Mouse (Mus musculus) gastrocnemius, adult 2 months (tissue): ENCODE data around the gene Cdc14b. TPM values are rescaled to one million over a fixed set of nuclear protein-coding genes. Genes with fewer than 3 reads are reported as not detected.

Experiments
- DNase-seq: peaks from one replicate; pipeline ENCODE4 v3.0.0; 2022
- H3K27ac ChIP-seq: fragments of 200-600 bp; 2 replicates; pipeline ENCODE4 v1.8.1; 2022; ENCODE audit warnings: mild to moderate bottlenecking
- H3K4me3 ChIP-seq: fragments of 200-600 bp; 2 replicates; pipeline ENCODE4 v1.8.1; 2022; ENCODE audit warnings: mild to moderate bottlenecking, moderate library complexity
- CTCF ChIP-seq: fragments of 200-600 bp; IDR thresholded peaks from 2 replicates; pipeline ENCODE4 v1.8.1; 2022; ENCODE audit warnings: antibody characterized with exemption, mild to moderate bottlenecking, moderate library complexity
- intact Hi-C: fragments of 180-260 bp; cut with DNase I; formaldehyde crosslinking; loops from one replicate; pipeline ENCODE4 v1.15.1; 2025
- total RNA-seq, 2 experiments: library from RNA; stranded (reverse); gene quantifications; 2 replicates each; pipeline ENCODE4 v1.2.3; 2021

Cdc14b gene
- total RNA-seq, 2 experiments from 2014 or later, result 6.3 to 6.8 TPM

DNA sequence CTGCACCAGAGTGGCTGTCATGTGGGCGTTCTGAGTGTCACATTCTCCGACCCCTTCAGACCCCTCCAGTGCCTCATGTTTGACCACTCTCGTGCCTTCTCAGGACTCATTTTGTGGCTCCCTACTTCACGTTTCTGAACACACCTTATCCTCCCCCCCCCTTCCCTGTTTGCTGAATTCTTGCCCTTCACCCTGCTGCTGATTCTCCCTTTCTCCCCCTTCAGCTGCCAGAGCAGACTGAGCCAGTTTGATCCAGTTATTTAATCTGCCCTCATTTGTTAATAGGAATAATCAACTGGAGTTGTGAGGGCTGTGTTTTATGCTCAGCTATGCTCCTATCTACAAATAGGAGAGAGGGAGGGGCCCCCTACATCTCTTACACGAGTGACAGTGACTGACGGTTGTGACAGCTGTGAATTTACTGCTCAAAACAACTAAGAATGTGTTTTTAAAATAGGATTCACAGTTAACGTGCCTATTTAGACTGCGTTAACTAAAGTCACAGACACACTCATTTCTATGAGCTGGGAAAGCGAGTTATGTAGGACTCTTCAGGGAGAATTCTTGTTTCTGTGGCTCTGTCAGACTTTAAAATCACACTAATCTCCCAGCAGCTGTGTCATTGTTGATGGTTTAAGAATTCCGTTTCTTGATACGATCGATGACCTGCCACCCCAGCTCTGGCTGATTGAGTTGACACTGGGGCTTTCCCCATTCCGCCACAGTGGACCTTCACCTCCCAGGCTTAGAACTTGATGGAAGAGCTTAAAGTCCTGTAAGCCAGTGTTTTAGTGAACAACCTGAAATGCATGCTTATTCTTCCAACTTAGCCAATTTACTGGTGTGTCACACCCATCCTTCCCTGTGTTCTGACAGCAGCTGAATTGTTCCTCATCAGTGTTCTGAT is 96.1 kb downstream of the Cdc14b start:
- TF ChIP-seq CTCF, result no peak
- no peak for DNase-seq
- H3K4me3 ChIP-seq, result no peak overlapping the region
- no peak overlapping the region for H3K27ac ChIP-seq
- intact Hi-C loops, result no loop called here

- Histone ChIP-seq H3K4me3 (no peak overlapping the region), H3K27ac (no peak overlapping the region)
- TF ChIP-seq CTCF, result no peak
- intact Hi-C loops, result no loop called here
- no peak for DNase-seq
Observed at GRCm38 (mm10) chr13:64178000-64178399, 97.1 kb downstream of the Cdc14b start.

- TF ChIP-seq CTCF, result no peak
- H3K27ac ChIP-seq, result no peak overlapping the region
- no peak overlapping the region for H3K4me3 ChIP-seq
- intact Hi-C loops, result no loop called here
- no peak for DNase-seq
Observed at GRCm38 (mm10) chr13:64169746-64170145, 105.3 kb downstream of the Cdc14b start.

DNA sequence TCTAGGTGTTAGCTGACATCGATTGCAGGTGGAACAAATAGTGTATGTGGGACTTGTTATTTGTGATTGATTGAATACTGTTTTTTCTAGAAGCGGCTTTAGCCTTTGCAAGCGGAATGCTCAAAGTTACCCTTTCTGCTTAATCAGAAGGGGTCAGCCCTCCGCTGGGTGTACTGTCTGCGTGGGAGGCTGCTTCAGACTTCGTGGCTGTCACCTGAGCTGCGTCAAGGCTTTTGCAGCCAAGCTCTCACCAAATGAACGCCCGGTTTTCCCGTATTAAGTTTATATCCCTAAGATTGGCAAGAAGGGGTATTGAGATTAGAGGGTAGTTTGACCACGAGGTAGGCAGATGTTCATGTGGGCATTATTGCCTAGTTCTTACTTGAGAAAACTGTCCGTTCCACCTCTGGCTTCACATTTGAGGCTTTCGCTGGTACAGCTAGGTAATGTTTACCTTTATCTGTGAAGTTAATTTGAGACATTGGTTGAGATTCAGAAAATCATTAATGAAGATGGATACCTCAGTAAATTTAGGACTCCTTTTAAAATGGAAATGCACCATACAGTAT is 111.9 kb downstream of the Cdc14b start:
- intact Hi-C loops, result loop anchor here (5.0 kb wide), 1 partner anchor 269 kb away; the partner anchor contains the start of gene Cdk20
- no peak overlapping the region for H3K27ac ChIP-seq
- DNase-seq, result no peak
- no peak for TF ChIP-seq CTCF
- H3K4me3 ChIP-seq, result peak overlapping the region; percentile 82

- peak; percentile 23 for DNase-seq
- TF ChIP-seq CTCF, result no peak
- Histone ChIP-seq H3K4me3 (peak overlapping the region; percentile 82), H3K27ac (peak overlapping the region; percentile 89)
- intact Hi-C loops, result loop anchor here (5.0 kb wide), 1 partner anchor 270 kb away; the partner anchor contains the start of gene Cdk20
Observed at GRCm38 (mm10) chr13:64162626-64163025, 112.5 kb downstream of the Cdc14b start.

- Histone ChIP-seq H3K27ac (peak overlapping the region; percentile 89), H3K4me3 (peak overlapping the region; percentile 82)
- intact Hi-C loops, result loop anchor here (5.0 kb wide), 1 partner anchor 270 kb away; the partner anchor contains the start of gene Cdk20
- DNase-seq, result no peak
- TF ChIP-seq CTCF, result no peak
Observed at GRCm38 (mm10) chr13:64161916-64162611, 113.0 kb downstream of the Cdc14b start.

DNA sequence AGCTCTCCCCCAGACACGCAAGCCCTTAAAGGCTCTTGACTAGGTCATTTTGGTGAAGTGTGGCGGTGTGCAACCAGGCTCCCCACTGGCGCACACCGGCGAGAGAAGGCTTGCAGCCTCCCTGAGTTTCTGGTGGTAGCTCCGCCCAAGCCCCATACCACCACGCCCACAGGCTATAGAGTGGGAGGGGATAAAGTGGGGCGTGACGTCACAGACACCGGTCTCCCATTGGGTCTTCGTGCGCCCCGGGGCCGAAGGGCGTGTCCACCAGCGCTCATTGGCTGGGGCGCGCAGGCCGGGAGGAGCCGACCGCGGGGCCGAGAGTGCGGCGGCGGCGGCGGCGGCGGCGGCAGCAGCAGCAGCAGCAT is 113.6 kb downstream of the Cdc14b start, which contains the start of gene Habp4:
Gene Habp4 (plus strand): TSS at position 277 of the 368 bp plus-strand sequence.
- TF ChIP-seq CTCF, result no peak
- intact Hi-C loops, result loop anchor here (5.0 kb wide), 1 partner anchor 271 kb away; the partner anchor contains the start of gene Cdk20
- peak within 1 kb of the TSS; percentile 82 for H3K4me3 ChIP-seq
- peak; percentile 99 for DNase-seq
- peak within 1 kb of the TSS; percentile 89 for H3K27ac ChIP-seq

- Histone ChIP-seq H3K4me3 (no peak overlapping the region), H3K27ac (no peak overlapping the region)
- intact Hi-C loops, result loop anchor here (10.0 kb wide), 1 partner anchor 342 kb away; the partner anchor contains the start of gene Ercc6l2
- TF ChIP-seq CTCF, result no peak
- no peak for DNase-seq
Observed at GRCm38 (mm10) chr13:64156966-64157365, 118.1 kb downstream of the Cdc14b start.

GRCm38 (mm10) chr13:64155171-64155571 is 119.9 kb downstream of the Cdc14b start:
- TF ChIP-seq CTCF, result peak; percentile 27; the same call in 1 of the 2 replicates
- no peak for DNase-seq
- Histone ChIP-seq H3K4me3 (no peak overlapping the region), H3K27ac (no peak overlapping the region)
- intact Hi-C loops, result loop anchor here (10.0 kb wide), 1 partner anchor 340 kb away; the partner anchor contains the start of gene Ercc6l2

DNA sequence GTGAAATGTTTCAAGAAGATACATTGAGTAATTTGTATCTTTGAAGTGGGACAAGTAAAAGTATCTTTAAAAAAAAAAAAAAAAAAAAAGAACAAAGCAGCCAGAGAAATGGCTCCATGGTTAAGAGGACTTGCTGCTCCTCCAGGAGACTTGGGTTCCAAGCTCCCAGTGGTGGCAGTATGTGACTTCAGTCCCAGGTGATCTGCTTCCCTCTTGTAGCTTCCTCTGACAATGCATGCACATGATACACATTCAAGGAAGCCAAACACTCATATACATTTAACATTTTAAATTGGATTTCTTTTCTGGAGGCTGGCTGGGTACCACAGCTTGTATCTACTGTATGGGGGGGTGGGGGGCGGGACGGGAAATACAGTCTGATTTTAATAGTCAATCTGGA is 120.4 kb downstream of the Cdc14b start:
- no peak for DNase-seq
- Histone ChIP-seq H3K4me3 (no peak overlapping the region), H3K27ac (peak overlapping the region; percentile 81; the same call in 1 of the 2 replicates)
- intact Hi-C loops, result loop anchor here (10.0 kb wide), 1 partner anchor 340 kb away; the partner anchor contains the start of gene Ercc6l2
- no peak for TF ChIP-seq CTCF

DNA sequence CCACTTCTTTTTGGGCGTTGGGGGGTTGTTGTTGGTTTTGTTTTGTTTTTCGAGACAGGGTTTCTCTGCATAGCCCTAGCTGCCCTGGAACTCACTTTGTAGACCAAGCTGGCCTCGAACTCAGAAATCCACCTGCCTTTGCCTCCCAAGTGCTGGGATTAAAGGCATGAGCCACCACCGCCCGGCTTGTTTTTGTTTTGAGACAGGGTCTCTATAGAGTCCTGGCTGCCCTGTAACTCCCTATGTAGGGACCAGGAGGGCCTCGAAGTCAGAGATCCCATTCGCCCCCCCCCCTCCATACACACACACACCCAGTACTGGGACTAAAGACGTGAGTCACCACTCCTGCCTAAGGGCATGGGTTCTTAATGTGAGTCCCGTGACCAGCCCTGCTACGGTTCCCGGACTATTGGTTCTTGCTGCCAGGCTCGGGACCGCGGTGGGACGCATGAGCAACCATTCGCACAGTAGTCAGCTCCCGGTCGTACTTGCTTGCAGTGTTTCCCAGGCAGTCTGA is 121.3 kb downstream of the Cdc14b start:
- Histone ChIP-seq H3K4me3 (peak overlapping the region; percentile 96), H3K27ac (peak overlapping the region; percentile 81)
- peak; percentile 53 for DNase-seq
- no peak for TF ChIP-seq CTCF
- intact Hi-C loops, result loop anchor here (10.0 kb wide), 1 partner anchor 339 kb away; the partner anchor contains the start of gene Ercc6l2
